8 mouse cellular contexts compared by ENCODE assay signal in the genomic region with DNA sequence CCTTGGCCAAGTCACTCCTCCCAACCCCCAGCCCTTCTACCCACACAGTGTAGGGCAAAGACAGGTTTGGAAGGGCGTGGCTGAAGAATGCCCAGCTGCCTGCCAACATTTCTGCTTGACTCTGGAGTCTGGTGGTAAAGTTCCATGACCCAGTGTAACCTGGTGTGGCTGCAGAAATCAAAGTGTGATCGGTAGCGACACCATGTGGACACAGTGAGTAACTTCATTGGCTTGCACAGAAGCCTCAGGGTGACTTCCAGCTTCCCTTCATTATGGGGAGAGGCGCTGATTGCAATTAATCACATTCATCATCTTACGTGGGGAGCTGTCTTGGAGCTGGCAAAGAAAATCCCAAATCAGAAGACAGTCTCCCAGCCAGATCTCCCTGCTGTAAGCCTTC. TPM values are rescaled to one million over a fixed set of nuclear protein-coding genes. Genes with fewer than 3 reads are reported as not detected.
A peak's percentile ranks its signal among the peaks of the same experiment; 100 is the strongest.
DNase-seq lines count a peak whose midpoint lies in the region; ATAC-seq and TF ChIP-seq lines count a peak whose summit lies in the region.

No protein-coding gene starts in this region.

- peak; percentile 71 for DNase-seq in A20 (ENCODE audit: low read depth, low spot score)
- DNase-seq in adrenal gland, postnatal 25 days = peak; percentile 65
- DNase-seq in embryonic facial prominence, embryonic 14.5 days (ENCODE audit: low spot score) = peak; percentile 81
- peak; percentile 88 for DNase-seq in heart, adult 8-10 months (ENCODE audit: low spot score)
- peak; percentile 95 for DNase-seq in kidney, adult 9 months
- DNase-seq in liver, adult 2 months (ENCODE audit: extremely low read depth, low read depth, low spot score) = peak; percentile 96
- peak; percentile 89 for DNase-seq in naive thymus-derived CD4-positive, alpha-beta T cell, adult 2 months (ENCODE audit: low read depth)
- DNase-seq in spleen, postnatal 4 days (ENCODE audit: low spot score in 2 of 2) = peak; percentile 65 to 86

- 0% methylated on average over 5 of the region's 5 CpGs for WGBS in embryonic facial prominence, embryonic 14.5 days
- WGBS in liver, adult 2 months = 7% methylated on average over 5 of the region's 5 CpGs

- TF ChIP-seq POLR2A in liver, adult 2 months (IDR thresholded peaks at IDR 0.05; ENCODE audit: extremely low read depth, insufficient read depth, low read length) = no peak

- H3K4me3 ChIP-seq in embryonic facial prominence, embryonic 14.5 days (ENCODE audit: low read depth, low read length) = no peak overlapping the region
- no peak overlapping the region for H3K4me3 ChIP-seq in liver, adult 2 months (ENCODE audit: insufficient read depth, low read depth, low read length)

- no peaks in the 10 kb centered on the region for H3K79me2 ChIP-seq in liver, adult 2 months (ENCODE audit: control insufficient read depth, insufficient read depth, low read length)

- H3K27me3 ChIP-seq in embryonic facial prominence, embryonic 14.5 days (replicated peaks; ENCODE audit: control insufficient read depth, insufficient read depth, low read length) = no peaks in the 10 kb centered on the region
- H3K27me3 ChIP-seq in liver, adult 2 months (ENCODE audit: control insufficient read depth, insufficient read depth, low read length) = no peaks in the 10 kb centered on the region

- H3K4me2 ChIP-seq in embryonic facial prominence, embryonic 14.5 days (ENCODE audit: low read depth, low read length) = no peak overlapping the region

- TF ChIP-seq CTCF in liver, adult 2 months (IDR thresholded peaks at IDR 0.05; ENCODE audit: low read depth, low read length) = peak; percentile 75

- H3K4me1 ChIP-seq in embryonic facial prominence, embryonic 14.5 days (ENCODE audit: control insufficient read depth, insufficient read depth, low read length) = peaks cover 4% of the 10 kb centered on the region; the same call in 1 of the 2 replicates
- H3K4me1 ChIP-seq in liver, adult 2 months (ENCODE audit: control insufficient read depth, insufficient read depth, low read length) = peaks cover 15% of the 10 kb centered on the region

- no peak overlapping the region for H3K27ac ChIP-seq in embryonic facial prominence, embryonic 14.5 days (replicated peaks; ENCODE audit: low read depth, low read length)
- no peak overlapping the region for H3K27ac ChIP-seq in liver, adult 2 months (replicated peaks; ENCODE audit: insufficient read depth, low read depth, low read length)

- no peak overlapping the region for H3K9ac ChIP-seq in embryonic facial prominence, embryonic 14.5 days (ENCODE audit: low read depth, low read length)
- H3K9ac ChIP-seq in liver, adult 2 months (ENCODE audit: low read depth, low read length) = no peak overlapping the region

- H3K9me3 ChIP-seq in embryonic facial prominence, embryonic 14.5 days (ENCODE audit: control insufficient read depth, low read length) = peaks cover 4% of the 10 kb centered on the region; the same call in 1 of the 2 replicates

- ATAC-seq in embryonic facial prominence, embryonic 14.5 days (ENCODE audit: low read depth) = peak; percentile 81

- H3K36me3 ChIP-seq in embryonic facial prominence, embryonic 14.5 days (ENCODE audit: control insufficient read depth, insufficient read depth, low read length) = no peaks in the 10 kb centered on the region
- no peaks in the 10 kb centered on the region for H3K36me3 ChIP-seq in liver, adult 2 months (ENCODE audit: control insufficient read depth, insufficient read depth, low read length)

RNA-seq across cellular contexts. Expression of a gene that starts 23.0 kb away (rescaled TPM):
- total RNA-seq in adrenal gland, postnatal 25 days (2021) = 29.9 and 31.0 TPM in 2 replicates
- 21.4 and 23.3 TPM in 2 replicates for polyA plus RNA-seq in embryonic facial prominence, embryonic 14.5 days (2014; fragmentation: Nextera tagmentation; extraction: Ambion mirVana)
- 10 to 100 TPM; 42.4 to 53.8 (median 48.3) TPM for total RNA-seq in heart, adult 8-10 months (2022)
- 15.7 and 26.4 TPM in 2 replicates for total RNA-seq in liver, adult 2 months (2014; rRNA removed)
- 28.4 and 36.0 TPM in 2 replicates for polyA plus RNA-seq in liver, adult 2 months (2012; rRNA removed)

RNA-seq across cellular contexts. Expression of a gene that starts 39.2 kb away (rescaled TPM):
- total RNA-seq in adrenal gland, postnatal 25 days (2021) = 65.4 and 74.6 TPM in 2 replicates
- 33.5 and 33.8 TPM in 2 replicates for polyA plus RNA-seq in embryonic facial prominence, embryonic 14.5 days (2014; fragmentation: Nextera tagmentation; extraction: Ambion mirVana)
- total RNA-seq in heart, adult 8-10 months (2022) = 10 to 100 TPM; 26.2 to 30.4 (median 27.8) TPM
- total RNA-seq in liver, adult 2 months (2014; rRNA removed) = 6.8 and 9.3 TPM in 2 replicates
- polyA plus RNA-seq in liver, adult 2 months (2012; rRNA removed) = 10.5 and 10.8 TPM in 2 replicates
